Mouse (Mus musculus): ENCODE results near the gene Grip1.

Grip1 gene

DNA sequence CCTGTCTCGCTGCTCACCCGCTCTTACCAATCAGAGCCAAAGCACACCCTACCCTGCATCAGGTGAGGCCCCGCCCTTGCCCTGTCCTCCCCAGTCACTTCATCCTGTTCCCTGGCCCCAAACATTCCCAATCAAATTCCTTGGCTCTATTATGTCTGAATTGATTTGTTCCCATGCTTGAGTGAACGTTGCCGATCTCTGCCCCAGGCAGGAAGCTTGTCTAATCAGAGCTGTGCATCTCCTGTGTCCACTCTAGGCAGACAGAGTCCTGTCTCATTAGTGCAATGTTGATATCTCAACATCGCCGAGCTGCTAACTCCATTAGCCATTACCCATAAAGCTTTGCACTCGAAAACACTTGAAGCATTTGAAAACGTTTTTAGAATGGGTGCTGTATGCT lies 210.0 kb downstream of the Grip1 start:
- DNase-seq (ENCODE audit: low spot score), result no peak

DNA sequence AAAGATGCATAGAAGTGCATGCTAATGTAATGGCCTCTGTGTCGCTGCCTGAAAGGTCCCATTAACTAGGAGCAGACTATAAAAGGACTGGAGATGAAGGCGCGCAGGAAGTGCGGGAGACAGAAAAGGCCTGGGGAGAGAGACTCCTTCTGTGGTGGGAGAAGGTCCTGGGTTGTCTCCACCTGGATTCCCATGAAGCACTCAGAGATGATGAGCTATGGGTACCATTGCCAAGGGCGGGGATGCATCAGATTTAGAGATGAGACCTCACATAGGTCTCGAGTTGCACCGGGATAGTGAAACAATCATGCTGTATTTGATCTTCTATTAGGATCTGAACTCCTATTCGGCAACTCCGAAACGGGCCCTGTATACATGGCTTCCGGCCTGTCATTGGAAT lies 212.8 kb downstream of the Grip1 start:
- no peak for DNase-seq (ENCODE audit: low spot score)

DNA sequence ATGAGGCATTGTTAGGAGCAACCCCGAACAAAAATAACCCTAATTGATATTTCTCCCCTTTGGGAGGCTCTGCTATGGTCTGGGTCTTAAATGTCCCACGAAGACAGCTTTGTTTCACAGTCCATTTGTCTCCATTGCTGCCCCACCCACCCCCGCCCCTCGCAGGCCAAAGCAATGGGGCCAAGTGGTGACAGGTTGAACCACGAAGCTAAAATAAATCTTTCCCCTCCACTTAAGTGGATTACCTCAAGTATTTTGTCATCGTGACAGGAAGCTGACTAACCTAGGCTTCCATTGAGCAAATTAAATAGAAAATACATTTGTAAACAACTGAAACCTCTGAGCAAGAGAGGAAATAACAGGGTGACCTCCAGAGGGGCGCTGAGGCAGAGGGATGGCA lies 216.8 kb downstream of the Grip1 start:
- no peak for DNase-seq (ENCODE audit: low spot score)

DNA sequence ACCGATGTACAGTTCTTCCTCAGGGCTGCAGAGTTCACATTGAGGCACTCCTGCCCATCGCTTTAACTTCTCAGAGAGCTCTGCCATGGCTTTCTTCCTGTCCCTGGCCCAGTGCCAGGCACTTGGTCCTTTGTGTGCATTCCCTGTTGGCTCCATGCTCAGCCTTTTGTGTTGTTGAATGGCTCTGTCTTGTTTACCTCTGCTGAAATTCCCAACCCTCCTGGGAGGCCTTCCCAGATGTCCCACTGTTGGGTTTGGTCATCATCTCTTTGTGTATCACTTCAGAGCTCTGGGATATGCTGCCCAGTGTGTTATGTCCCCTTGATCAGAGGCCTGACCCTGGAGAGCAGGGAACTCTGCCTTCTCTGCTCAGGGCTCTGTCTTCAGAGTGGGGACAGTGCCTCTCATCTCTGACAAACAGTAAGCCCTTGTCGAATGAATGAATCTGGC lies 230.8 kb downstream of the Grip1 start:
- DNase-seq (ENCODE audit: low spot score), result no peak

DNA sequence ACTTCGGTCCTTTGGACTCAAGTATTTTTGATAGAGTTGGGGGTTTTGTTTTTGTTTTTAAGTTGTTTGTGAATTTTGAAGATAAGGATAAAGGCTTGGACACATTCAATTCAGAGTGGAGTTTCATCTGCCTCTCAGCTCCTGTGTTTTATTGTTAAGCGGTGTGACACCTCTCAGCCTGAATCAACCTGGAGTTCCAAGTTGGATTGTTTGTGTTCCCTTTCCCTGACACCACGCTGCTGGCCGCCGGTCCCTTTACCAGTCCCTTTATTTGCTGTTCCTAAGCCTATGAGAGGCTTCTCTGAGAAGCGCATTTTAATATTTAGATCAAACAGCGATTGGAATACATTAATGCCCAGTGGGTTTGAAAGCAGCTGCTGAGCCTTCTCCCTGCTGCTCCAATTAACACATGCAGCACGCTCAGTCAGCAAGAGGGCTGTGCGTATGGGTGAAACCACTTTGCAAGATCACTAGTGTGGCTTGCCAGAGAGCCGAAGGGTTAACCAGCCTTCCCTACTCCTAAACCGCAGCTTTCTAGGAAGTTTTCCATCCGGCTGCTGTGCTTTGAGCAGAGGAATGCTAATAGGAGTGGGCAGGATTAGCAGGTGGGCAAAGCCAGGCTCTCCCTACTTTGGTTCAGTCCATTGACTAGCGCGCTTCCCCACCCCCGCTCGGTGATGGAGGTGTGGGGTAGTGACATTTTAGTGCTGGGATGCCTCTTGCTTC lies 237.9 kb downstream of the Grip1 start:
- DNase-seq (ENCODE audit: low spot score), result no peak

DNA sequence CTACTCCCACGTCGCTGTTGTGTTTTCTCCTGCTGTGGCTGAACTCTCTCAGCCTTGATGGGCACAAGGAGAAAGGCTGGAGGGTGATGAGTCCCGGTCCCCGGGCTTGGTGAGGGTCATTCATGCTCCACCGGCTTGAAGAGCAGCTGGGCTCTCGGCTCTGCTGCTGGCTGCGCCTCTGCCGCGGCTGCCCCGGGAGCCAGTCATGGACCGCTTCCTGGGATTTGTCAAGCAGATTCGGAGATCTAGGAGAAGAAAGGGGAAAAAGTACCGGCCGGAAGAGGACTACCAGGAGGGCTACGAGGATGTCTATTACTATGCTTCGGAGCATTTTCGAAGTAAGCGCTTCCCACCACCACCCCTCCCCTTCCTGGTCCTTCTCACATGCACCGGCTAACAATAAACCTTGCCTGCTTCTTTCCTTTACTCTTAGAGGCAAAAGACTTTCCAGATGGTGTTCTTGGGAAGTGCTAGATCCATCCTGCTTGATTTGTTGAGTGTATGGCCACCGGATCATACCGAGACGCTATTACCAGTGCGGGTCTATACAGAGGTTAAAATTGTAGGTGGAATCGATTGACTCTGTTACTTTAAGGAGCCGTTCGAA lies 238.8 kb downstream of the Grip1 start:
- DNase-seq (ENCODE audit: low spot score), result no peak

- no peak for DNase-seq (ENCODE audit: low spot score)
These were observed 239.8 kb downstream of the Grip1 start for GRCm38 (mm10) chr10:119693400-119693799.

DNA sequence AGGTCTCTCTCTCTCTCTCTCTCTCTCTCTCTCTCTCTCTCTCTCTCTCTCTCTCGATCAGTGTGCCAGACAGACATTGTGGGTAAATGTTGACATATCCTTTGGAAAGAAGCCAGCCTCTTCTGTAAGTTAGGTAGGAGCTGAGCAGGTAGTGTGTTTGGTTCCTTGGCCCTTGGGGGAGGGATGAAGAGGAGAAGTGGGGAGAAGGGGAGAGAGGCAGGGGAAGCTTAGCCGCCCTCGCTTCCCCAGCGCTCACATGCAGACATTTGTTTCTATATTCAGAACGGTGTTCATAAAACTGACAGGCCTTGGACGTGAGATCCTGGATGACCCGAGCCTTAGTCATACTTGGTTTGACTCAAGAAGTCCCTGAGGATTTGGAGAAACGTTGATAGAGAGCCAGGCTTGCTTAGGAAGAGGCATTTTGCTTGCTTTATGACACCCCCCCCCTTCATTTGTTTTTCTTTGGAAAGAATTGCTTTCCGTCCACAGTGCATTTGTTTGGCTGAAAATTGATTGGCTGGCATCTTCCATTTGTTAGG lies 243.7 kb downstream of the Grip1 start:
- DNase-seq (ENCODE audit: low spot score), result no peak

- DNase-seq (ENCODE audit: low spot score), result no peak
These were observed 251.7 kb downstream of the Grip1 start for GRCm38 (mm10) chr10:119705348-119705747.

DNA sequence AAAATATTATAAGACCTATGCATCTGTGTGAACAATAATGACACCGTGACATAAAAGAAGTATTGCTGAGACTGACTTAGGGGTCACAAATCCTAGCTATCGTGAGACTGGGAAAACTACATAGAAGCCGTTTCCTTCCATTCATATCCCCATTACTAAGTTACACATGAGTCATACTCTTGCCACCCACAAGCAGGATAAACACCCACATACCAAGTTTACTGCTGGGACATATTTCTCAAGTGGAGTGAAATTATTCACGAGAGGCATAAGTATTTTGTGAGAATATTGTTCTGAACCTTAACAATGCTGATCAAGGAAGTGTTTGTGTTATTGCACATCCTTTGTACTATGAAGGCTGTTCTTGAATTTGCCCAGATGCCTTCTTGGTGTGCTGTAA lies 252.7 kb downstream of the Grip1 start:
- DNase-seq (ENCODE audit: low spot score), result no peak

DNA sequence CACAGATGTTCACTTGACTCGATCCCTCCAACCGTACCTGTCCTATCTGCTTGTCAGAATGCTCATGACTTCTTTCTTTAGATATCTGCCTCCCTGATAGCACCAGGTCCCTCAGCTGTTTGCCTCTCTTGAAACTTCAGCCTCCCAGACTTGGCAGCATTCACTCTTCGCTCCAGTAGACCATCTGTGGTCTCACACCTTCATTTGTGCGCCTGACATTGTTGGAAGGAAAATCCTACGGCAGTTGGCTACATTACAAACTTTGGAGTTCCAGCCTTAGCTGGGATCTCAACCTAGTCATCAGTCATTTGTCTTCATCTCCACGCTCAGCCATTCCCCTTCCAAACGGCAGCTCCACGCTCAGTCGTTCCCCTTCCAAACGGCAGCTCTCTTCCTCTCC lies 253.4 kb downstream of the Grip1 start:
- no peak for DNase-seq (ENCODE audit: low spot score)

DNA sequence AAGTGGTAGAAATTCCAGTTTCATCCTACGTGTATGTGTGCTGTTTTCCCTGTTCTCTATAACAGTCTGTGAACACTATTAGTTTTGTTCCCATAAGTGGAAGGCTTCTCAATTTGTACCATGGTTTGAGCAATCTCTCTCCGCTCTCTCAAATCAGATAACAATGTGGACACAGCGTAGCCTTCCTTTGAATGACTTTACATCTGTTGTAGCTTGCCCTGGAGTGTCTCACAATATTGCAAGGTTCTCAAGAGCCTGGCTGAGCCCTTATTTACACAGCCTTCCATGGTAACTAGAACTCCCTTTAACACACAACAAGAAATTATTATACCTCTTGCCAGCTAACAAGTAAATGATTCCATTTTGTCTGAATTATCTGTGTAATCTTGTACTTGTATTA lies 268.3 kb downstream of the Grip1 start:
- DNase-seq (ENCODE audit: low spot score), result no peak

DNA sequence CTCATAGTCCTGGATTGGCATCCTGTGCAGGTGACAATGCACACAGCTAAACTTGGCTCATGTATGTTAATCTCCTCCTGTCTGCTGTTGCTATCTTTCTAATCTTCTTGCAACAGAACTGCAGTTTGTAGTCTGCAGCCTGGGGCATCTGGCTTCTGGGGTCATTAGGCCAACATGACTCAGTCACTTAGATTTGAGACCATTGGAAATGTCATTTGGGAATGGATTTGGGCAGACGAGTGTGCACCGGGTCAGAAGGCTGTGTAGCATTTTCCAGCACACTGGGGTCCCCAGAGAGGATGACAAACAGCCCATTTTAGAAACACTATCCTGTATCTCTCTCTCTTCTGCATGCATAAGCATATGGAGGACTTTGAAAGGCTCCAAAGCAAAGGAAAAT lies 268.8 kb downstream of the Grip1 start:
- no peak for DNase-seq (ENCODE audit: low spot score)

- DNase-seq (ENCODE audit: low spot score), result no peak
These were observed 270.0 kb downstream of the Grip1 start for GRCm38 (mm10) chr10:119723671-119724070.

DNA sequence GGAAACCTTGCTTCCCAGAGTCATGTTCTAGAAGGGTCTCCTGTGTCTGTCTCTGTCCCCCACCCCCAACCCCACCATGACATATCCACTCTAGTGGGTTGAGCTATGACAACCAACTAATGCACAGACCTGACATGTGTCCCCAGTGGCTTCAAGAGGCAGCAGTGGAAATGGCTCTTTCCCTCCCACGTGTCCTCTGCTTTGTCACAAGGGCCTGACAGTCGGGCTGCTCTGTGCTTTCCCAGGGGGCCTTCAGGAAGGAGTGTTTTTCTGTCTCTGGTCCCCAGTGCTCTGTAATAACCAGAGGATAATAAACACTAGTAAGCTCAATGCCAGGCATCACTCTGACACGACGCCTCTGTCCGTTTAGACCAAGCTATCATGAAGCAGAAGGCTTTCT lies 271.7 kb downstream of the Grip1 start:
- no peak for DNase-seq (ENCODE audit: low spot score)

- DNase-seq (ENCODE audit: low spot score), result no peak
These were observed 272.3 kb downstream of the Grip1 start for GRCm38 (mm10) chr10:119725966-119726365.

GRCm38 (mm10) chr10:119726921-119727320 lies 273.3 kb downstream of the Grip1 start:
- no peak for DNase-seq (ENCODE audit: low spot score)

GRCm38 (mm10) chr10:119730206-119730605 lies 276.6 kb downstream of the Grip1 start:
- no peak for DNase-seq (ENCODE audit: low spot score)

- DNase-seq (ENCODE audit: low spot score), result no peak
These were observed 281.7 kb downstream of the Grip1 start for GRCm38 (mm10) chr10:119735011-119735992.

DNA sequence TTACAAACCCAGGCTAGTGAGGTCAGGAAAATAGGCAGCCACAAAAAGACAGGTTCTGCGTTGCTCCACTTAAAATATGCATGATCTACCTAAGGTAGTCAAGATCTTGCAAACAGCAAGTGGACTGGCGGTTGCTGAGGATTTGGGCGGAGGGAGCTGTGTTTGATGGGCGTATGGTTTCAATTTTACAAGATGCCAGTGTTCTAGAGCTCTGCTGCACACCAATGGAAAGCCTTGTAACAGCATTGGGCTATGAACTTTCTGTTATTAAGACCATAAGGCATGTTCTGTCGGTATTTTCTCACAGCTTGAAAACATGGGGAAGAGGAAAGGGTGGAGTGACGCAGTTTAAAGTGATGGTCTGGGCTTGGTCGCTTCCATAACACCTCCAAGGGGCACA lies 285.8 kb downstream of the Grip1 start:
- no peak for DNase-seq (ENCODE audit: low spot score)

DNA sequence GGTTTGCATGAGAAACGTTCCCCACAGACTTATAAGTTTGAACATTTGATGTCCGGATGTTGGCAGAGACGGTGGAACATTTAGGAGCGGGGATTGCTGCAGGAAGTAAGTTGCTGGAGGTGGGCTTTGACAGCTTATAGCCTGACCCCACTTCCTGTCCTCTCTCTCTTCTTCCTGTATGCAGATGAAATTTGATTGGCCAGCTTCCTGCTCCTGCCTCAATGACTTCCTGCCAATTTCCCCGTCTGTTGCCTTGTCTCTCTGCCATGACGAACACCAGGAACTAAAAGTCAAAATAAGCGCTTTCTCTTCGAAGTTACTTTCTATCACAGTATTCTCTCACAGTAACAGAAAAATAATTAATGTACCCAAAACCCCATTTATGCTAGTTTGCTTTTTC lies 289.1 kb downstream of the Grip1 start:
- DNase-seq (ENCODE audit: low spot score), result no peak

DNA sequence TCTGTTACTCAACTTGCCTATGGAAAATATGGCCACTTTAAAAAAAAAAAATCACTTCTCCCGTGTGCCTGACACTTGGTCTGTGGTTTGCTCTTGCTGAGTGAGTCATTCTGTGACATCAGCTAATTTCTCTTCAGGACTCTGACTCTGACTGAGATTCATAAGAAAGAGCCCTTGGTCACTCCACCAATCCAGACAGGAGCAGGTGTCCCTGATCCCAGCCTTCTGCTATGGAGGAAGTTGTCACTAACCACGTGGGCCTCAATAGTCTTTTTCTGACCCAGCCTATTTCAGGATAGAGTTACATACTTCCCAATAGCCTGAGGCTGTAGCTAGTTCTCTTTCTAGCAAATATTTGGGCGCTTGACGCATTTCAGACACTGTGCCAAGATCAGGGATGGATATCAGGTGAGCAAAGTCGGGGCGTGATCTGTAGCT lies 298.8 kb downstream of the Grip1 start:
- DNase-seq (ENCODE audit: low spot score), result no peak

Data from T-cell, adult 2 months (primary cell).